Mouse (Mus musculus) lung, embryonic 14.5 days (tissue): ENCODE measurements around the gene Rdh5. TPM values are rescaled to one million over a fixed set of nuclear protein-coding genes. Genes with fewer than 3 reads are reported as not detected.

Experiments
- ATAC-seq: fragments of 200-750 bp; cut with Nextera tagmentation; 2 replicates; pipeline ENCODE4 v1.8.0; 2017; ENCODE audit warnings: mild to moderate bottlenecking, moderate TSS enrichment, moderate library complexity; ENCODE audit not compliant: insufficient read depth
- DNase-seq: peaks from one replicate; pipeline ENCODE4 v3.0.0-alpha.2; 2015
- H3K27ac ChIP-seq: fragments of 300-500 bp; sonication (generic); 2 replicates; pipeline ENCODE4 v1.5.1; 2014; ENCODE audit warnings: low read depth, mild to moderate bottlenecking, moderate library complexity
- H3K27me3 ChIP-seq: fragments of 300-500 bp; sonication (generic); 2 replicates; pipeline ENCODE4 v1.6.1; 2014; ENCODE audit warnings: low read length, control low read depth; ENCODE audit not compliant: insufficient read depth
- H3K36me3 ChIP-seq: fragments of 300-500 bp; sonication (generic); 2 replicates; pipeline ENCODE4 v1.6.1; 2014; ENCODE audit warnings: control low read depth; ENCODE audit not compliant: insufficient read depth
- H3K4me1 ChIP-seq: fragments of 300-500 bp; sonication (generic); 2 replicates; pipeline ENCODE4 v1.6.1; 2014; ENCODE audit warnings: antibody characterized with exemption, control low read depth; ENCODE audit not compliant: insufficient read depth
- H3K4me2 ChIP-seq: fragments of 300-500 bp; sonication (generic); 2 replicates; pipeline ENCODE4 v1.6.1; 2014; ENCODE audit warnings: mild to moderate bottlenecking
- H3K4me3 ChIP-seq: fragments of 300-500 bp; sonication (generic); 2 replicates; pipeline ENCODE4 v1.5.1; 2014; ENCODE audit warnings: low read depth, low read length
- H3K9ac ChIP-seq: fragments of 300-500 bp; sonication (generic); 2 replicates; pipeline ENCODE4 v1.6.1; 2014
- H3K9me3 ChIP-seq: fragments of 300-500 bp; sonication (generic); 2 replicates; pipeline ENCODE4 v1.6.1; 2016; ENCODE audit warnings: low read depth, low read length, control low read depth
- CTCF ChIP-seq: IDR thresholded peaks from 2 replicates; pipeline ENCODE4 v1.5.1; 2016; ENCODE audit warnings: antibody characterized with exemption, low read depth
- WGBS: fragments of 180-500 bp; shearing (Covaris S2); extraction: QIAGEN DNeasy Blood & Tissue Kit; methylation state at CpG from one replicate; pipeline ENCODE4 v1.1.7; 2014; 5-methylcytosine and 5-hydroxymethylcytosine counted together
- polyA plus RNA-seq: library from polyadenylated mRNA; unstranded; fragments of >200 nt; fragmentation: Nextera tagmentation; extraction: Ambion mirVana; gene quantifications from 2 replicates; pipeline ENCODE4 v1.2.1, GENCODE M21; 2014

The Rdh5 gene
- polyA plus RNA-seq, 1 experiment from 2014 or later, result 12.5 TPM

DNA sequence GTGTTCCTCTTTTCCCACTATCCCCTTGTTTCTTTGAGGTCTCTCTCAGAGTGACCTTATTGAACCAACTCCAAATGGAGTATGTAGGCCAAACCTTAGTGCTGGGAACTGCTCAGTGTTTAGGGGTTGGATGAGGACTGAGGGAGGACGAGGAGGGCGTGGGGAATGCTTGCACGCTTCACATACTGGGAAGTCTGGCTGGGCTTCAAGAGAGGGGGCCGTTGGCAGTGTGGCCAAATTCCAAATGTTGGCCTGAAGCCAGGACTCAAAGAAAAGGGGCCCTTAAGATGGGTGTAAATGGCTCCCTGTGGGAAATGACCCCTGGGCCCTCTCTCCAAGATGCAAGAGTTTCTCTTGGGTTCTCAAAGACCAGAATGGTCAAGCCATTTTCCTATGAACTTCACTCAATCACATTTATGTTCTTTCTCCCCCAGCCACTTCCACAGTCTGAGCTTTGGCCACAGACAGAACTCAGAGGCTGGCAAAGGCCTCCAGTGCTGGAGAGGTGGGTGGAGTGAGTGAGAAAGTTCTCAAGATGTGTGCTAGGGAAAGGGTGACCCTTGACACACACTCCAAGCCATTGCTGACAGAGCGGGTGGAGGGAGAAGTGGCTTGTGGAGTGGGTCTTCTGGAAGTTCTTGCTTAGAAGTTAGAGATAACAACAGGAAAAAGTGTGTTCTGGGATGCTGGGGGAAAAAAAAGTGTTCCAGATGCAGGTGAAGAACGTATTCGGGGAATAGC is 7.1 kb upstream of the Rdh5 start:
- Histone ChIP-seq H3K4me2 (no peak overlapping the region), H3K36me3 (no peaks in the 10 kb centered on the region), H3K9me3 (no peaks in the 10 kb centered on the region), H3K9ac (no peak overlapping the region), H3K27me3 (peaks cover 37% of the 10 kb centered on the region), H3K27ac (no peak overlapping the region), H3K4me1 (no peaks in the 10 kb centered on the region), H3K4me3 (no peak overlapping the region)
- DNase-seq (peak; percentile 55), ATAC-seq (peak; percentile 12; the same call in 1 of the 2 replicates)
- no peak for TF ChIP-seq CTCF
- WGBS, result 36% methylated on average over 7 of the region's 7 CpGs

DNA sequence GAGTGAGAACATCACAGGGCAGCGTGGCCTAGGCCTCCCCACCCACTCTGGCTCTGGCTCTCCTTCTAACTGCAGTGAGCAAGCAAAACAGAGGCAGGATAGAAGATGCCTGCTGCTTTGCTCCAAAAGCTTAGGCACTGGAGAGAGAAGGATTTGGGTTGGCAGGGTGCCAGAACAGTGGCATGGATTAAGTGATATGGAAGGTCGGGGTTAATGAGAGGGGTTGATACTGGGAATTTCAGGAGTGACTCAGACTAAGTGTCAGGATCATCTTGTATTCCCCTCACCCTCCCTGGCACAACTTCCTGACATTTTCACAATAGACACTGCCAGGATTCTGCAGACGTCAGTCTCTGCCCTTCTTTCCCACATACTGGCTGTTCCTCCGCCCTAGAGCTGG is 5.7 kb upstream of the Rdh5 start:
- DNase-seq, result peak; percentile 31
- no peak for TF ChIP-seq CTCF

DNA sequence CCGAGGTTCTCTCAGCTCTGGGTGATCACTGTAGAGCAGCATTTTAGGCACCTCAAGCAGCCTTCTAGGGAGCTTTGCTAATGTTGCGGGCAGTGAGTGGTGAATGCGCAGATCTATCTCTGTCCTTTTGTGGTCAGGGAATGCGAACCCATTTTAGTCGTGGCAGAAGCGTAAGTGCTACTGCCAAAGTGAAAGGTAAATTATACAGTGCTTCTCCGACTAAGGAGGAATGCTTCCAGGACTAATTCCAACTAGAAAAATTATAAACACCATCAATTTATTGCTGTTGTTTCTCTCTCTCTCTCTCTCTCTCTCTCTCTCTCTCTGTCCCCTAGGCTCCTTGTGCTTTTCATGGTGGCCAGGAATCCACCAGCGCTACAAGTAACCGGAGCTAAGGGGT is 1.2 kb upstream of the Rdh5 start, which contains the start of gene Bloc1s1:
Gene Bloc1s1 (minus strand): TSS at position 101 of the 400 bp plus-strand sequence.
- H3K9ac ChIP-seq, result peak within 1 kb of the TSS; percentile 69
- H3K4me3 ChIP-seq, result peak within 1 kb of the TSS; percentile 76
- H3K4me2 ChIP-seq, result peak within 1 kb of the TSS; percentile 74
- no peak for ATAC-seq
- H3K36me3 ChIP-seq, result peaks cover 8% of the 10 kb centered on the region; the same call in 1 of the 2 replicates
- DNase-seq, result no peak
- H3K27me3 ChIP-seq, result no peaks in the 10 kb centered on the region
- H3K27ac ChIP-seq, result peak within 1 kb of the TSS; percentile 89
- 68% methylated on average over 9 of the region's 9 CpGs for WGBS
- H3K4me1 ChIP-seq, result peaks cover 3% of the 10 kb centered on the region; the same call in 1 of the 2 replicates
- no peak for TF ChIP-seq CTCF
- H3K9me3 ChIP-seq, result no peaks in the 10 kb centered on the region

More for the DNA sequence above, 5.7 kb upstream of the Rdh5 start:
- no peak overlapping the region for H3K9ac ChIP-seq
- H3K27ac ChIP-seq, result no peak overlapping the region
- H3K36me3 ChIP-seq, result no peaks in the 10 kb centered on the region
- peaks cover 22% of the 10 kb centered on the region for H3K27me3 ChIP-seq
- no peak for ATAC-seq
- H3K4me3 ChIP-seq, result no peak overlapping the region
- no peaks in the 10 kb centered on the region for H3K9me3 ChIP-seq
- 26% methylated on average over 4 of the region's 4 CpGs for WGBS
- no peak overlapping the region for H3K4me2 ChIP-seq
- no peaks in the 10 kb centered on the region for H3K4me1 ChIP-seq

GRCm38 (mm10) chr10:128923013-128923691 is 464 bp upstream of the Rdh5 start:
- peak overlapping the region; percentile 89 for H3K27ac ChIP-seq
- H3K9me3 ChIP-seq, result no peaks in the 10 kb centered on the region
- H3K4me1 ChIP-seq, result peaks cover 3% of the 10 kb centered on the region; the same call in 1 of the 2 replicates
- under 1% methylated on average over 39 of the region's 42 CpGs for WGBS
- H3K9ac ChIP-seq, result peak overlapping the region; percentile 69
- ATAC-seq (peak; percentile 95), DNase-seq (peak; percentile 97)
- peak; percentile 53 for TF ChIP-seq CTCF
- H3K4me3 ChIP-seq, result peak overlapping the region; percentile 76
- H3K27me3 ChIP-seq, result no peaks in the 10 kb centered on the region
- H3K36me3 ChIP-seq, result peaks cover 12% of the 10 kb centered on the region
- peak overlapping the region; percentile 74 for H3K4me2 ChIP-seq

GRCm38 (mm10) chr10:128921883-128922821 is 536 bp downstream of the Rdh5 start:
- DNase-seq (no peak), ATAC-seq (no peak)
- H3K36me3 ChIP-seq, result peaks cover 22% of the 10 kb centered on the region
- H3K4me2 ChIP-seq, result peak overlapping the region; percentile 74
- H3K9ac ChIP-seq, result peak overlapping the region; percentile 69
- peak overlapping the region; percentile 89 for H3K27ac ChIP-seq
- H3K27me3 ChIP-seq, result no peaks in the 10 kb centered on the region
- H3K9me3 ChIP-seq, result no peaks in the 10 kb centered on the region
- H3K4me1 ChIP-seq, result peaks cover 3% of the 10 kb centered on the region; the same call in 1 of the 2 replicates
- H3K4me3 ChIP-seq, result peak overlapping the region; percentile 76
- WGBS, result 61% methylated on average over 16 of the region's 16 CpGs
- no peak for TF ChIP-seq CTCF

GRCm38 (mm10) chr10:128921251-128921650 is 1.4 kb downstream of the Rdh5 start:
- H3K27ac ChIP-seq, result no peak overlapping the region
- ATAC-seq (no peak), DNase-seq (no peak)
- H3K9ac ChIP-seq, result no peak overlapping the region
- H3K36me3 ChIP-seq, result peaks cover 31% of the 10 kb centered on the region
- WGBS, result 45% methylated on average over 1 of the region's 1 CpGs
- peaks cover 3% of the 10 kb centered on the region; the same call in 1 of the 2 replicates for H3K4me1 ChIP-seq
- TF ChIP-seq CTCF, result no peak
- no peak overlapping the region for H3K4me3 ChIP-seq
- no peaks in the 10 kb centered on the region for H3K27me3 ChIP-seq
- H3K9me3 ChIP-seq, result no peaks in the 10 kb centered on the region
- no peak overlapping the region for H3K4me2 ChIP-seq
